Mouse (Mus musculus) liver, adult 2 months (tissue): ENCODE results near the gene Fbxo48. TPM values are rescaled to one million over a fixed set of nuclear protein-coding genes. Genes with fewer than 3 reads are reported as not detected.

Experiments
- DNase-seq: peaks from one replicate; pipeline ENCODE4 v3.0.0-alpha.2; 2011; ENCODE audit warnings: low read depth, low spot score; ENCODE audit errors: extremely low read depth
- H3K27ac ChIP-seq: fragments of 200-500 bp; replicated peaks from 2 replicates; pipeline ENCODE4 v1.5.1; 2012; ENCODE audit warnings: low read depth, mild to moderate bottlenecking, control low read depth, inconsistent platforms, low read length; ENCODE audit not compliant: insufficient read depth
- H3K27me3 ChIP-seq: fragments of 200-500 bp; 2 replicates; pipeline ENCODE4 v1.6.1; 2012; ENCODE audit warnings: mild to moderate bottlenecking, moderate library complexity, low read length, inconsistent platforms; ENCODE audit not compliant: control insufficient read depth, insufficient read depth
- H3K36me3 ChIP-seq: fragments of 200-500 bp; 2 replicates; pipeline ENCODE4 v1.6.1; 2012; ENCODE audit warnings: low read length, inconsistent platforms; ENCODE audit not compliant: control insufficient read depth, insufficient read depth
- H3K4me1 ChIP-seq: fragments of 200-500 bp; 2 replicates; pipeline ENCODE4 v1.6.1; 2011; ENCODE audit warnings: low read length; ENCODE audit not compliant: control insufficient read depth, insufficient read depth
- H3K4me3 ChIP-seq: fragments of 200-500 bp; 2 replicates; pipeline ENCODE4 v1.5.1; 2011; ENCODE audit warnings: low read depth, mild to moderate bottlenecking, control low read depth, low read length, moderate library complexity; ENCODE audit not compliant: insufficient read depth
- H3K79me2 ChIP-seq: fragments of 200-500 bp; 2 replicates; pipeline ENCODE4 v1.6.1; 2012; ENCODE audit warnings: inconsistent platforms, mild to moderate bottlenecking, low read length, moderate library complexity; ENCODE audit not compliant: control insufficient read depth, insufficient read depth
- H3K9ac ChIP-seq: fragments of 200-500 bp; 2 replicates; pipeline ENCODE4 v1.6.1; 2012; ENCODE audit warnings: low read depth, mild to moderate bottlenecking, control low read depth, inconsistent platforms, low read length
- CTCF ChIP-seq: fragments of 200-500 bp; IDR thresholded peaks from 2 replicates; pipeline ENCODE4 v1.5.1; 2011; ENCODE audit warnings: low read depth, low read length, control low read depth
- POLR2A ChIP-seq: fragments of 200-500 bp; IDR thresholded peaks from 2 replicates; pipeline ENCODE4 v1.6.1; 2011; ENCODE audit warnings: low read length, control low read depth; ENCODE audit not compliant: insufficient read depth; ENCODE audit errors: extremely low read depth
- WGBS: fragments of 180-500 bp; shearing (Covaris S2); methylation state at CpG from one replicate; pipeline ENCODE4 v1.1.7; 2018; 5-methylcytosine and 5-hydroxymethylcytosine counted together
- polyA plus RNA-seq: library from polyadenylated mRNA; depleted of rRNA; stranded (reverse); fragments of >200 nt; gene quantifications from 2 replicates; pipeline ENCODE4 v1.2.3, GENCODE M21; 2012
- total RNA-seq: library from RNA; depleted of rRNA; stranded (reverse); fragments of >200 nt; gene quantifications from 2 replicates; pipeline ENCODE4 v1.2.3, GENCODE M21; 2014

Fbxo48 gene
- total and polyA plus RNA-seq, 2 experiments, result under 0.01 TPM; not detected in 1

DNA sequence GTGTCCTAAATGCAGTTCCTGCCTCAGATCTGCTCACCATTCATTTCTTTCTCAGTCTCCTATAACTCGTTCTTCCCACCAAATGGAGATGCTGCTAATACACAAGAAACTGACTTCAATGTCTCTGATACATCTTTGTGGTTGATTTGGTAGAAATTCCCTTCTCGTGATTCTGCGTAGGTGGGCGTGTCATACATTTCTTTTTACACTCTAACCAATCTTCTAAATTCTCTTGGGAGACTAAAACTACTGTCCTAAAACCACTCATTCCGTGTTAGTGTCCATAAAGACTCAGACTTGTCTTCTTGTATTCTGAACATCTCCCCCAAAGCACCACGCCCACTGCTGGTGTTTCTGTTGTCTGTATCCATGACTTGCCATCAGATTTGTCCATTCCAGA lies 5.9 kb downstream of the Fbxo48 start:
- Histone ChIP-seq H3K4me3 (no peak overlapping the region), H3K79me2 (no peaks in the 10 kb centered on the region), H3K4me1 (no peaks in the 10 kb centered on the region), H3K27me3 (no peaks in the 10 kb centered on the region), H3K27ac (no peak overlapping the region), H3K9ac (no peak overlapping the region), H3K36me3 (no peaks in the 10 kb centered on the region)
- WGBS, result 91% methylated on average over 6 of the region's 6 CpGs
- no peak for TF ChIP-seq CTCF
- no peak for TF ChIP-seq POLR2A
- no peak for DNase-seq

DNA sequence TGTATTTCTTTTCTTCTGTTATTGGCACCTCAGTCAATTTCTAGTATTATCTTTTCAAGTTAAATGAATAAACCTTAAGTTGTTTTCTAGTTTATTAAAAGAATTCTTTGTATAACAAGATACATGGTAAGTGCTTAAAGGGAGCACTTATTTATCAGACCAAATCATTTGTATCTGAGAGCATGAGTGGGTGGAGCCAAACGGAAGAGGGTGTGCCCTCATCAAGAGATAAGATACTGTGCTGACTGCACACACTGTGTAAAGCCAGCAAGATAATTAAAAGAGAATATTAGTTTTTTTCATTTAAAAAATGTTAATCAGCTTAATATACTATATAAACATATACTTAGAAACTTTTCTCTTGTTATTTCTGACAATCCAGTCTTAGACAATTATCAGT lies 7.3 kb downstream of the Fbxo48 start:
- no peak for TF ChIP-seq POLR2A
- TF ChIP-seq CTCF, result no peak
- H3K4me1 ChIP-seq, result no peaks in the 10 kb centered on the region
- DNase-seq, result no peak
- WGBS, result 80% methylated on average over 1 of the region's 1 CpGs
- no peak overlapping the region for H3K27ac ChIP-seq
- no peaks in the 10 kb centered on the region for H3K79me2 ChIP-seq
- H3K36me3 ChIP-seq, result no peaks in the 10 kb centered on the region
- H3K9ac ChIP-seq, result no peak overlapping the region
- H3K27me3 ChIP-seq, result no peaks in the 10 kb centered on the region
- no peak overlapping the region for H3K4me3 ChIP-seq

DNA sequence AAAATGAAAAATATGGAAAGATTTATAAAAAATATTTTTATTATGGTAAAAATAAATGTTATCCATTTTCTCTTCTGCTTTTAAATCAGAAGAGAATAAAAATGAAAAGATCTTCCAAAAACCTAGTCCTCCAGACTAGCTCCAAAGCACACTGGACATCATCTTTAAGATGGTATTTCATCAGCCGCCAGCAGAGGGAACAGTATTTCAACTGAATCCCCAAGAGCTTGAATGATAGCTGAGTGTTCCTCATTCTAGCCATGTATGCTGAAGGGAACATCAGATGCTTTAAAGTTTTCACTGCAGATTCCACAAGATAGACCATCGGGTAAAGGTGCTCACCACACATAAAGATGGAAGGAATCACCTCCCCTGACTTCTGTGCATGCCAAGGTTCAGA lies 16.6 kb downstream of the Fbxo48 start:
- Histone ChIP-seq H3K4me1 (no peaks in the 10 kb centered on the region), H3K4me3 (no peak overlapping the region), H3K79me2 (no peaks in the 10 kb centered on the region), H3K9ac (no peak overlapping the region), H3K36me3 (no peaks in the 10 kb centered on the region), H3K27me3 (no peaks in the 10 kb centered on the region), H3K27ac (no peak overlapping the region)
- 35% methylated on average over 2 of the region's 2 CpGs for WGBS
- no peak for TF ChIP-seq POLR2A
- TF ChIP-seq CTCF, result no peak
- no peak for DNase-seq

DNA sequence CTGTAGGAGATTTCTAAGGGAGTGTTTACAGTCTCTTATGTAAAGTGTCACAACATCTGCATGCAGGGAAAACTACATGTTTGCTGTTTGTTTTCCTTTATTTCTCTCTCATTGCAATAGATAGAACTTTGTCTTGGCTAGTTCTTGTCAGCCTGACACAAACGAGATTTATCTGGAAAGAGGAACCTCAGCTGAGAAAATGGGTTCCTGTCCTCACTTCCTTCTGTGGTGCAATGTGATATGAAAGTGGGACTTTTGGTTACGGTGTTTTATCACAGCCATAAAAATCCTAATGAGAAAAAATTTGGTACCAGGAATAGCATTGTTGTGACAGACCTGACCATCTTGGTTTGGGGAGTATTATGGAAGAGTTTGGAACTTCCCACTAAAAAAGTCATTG lies 18.5 kb downstream of the Fbxo48 start:
- no peaks in the 10 kb centered on the region for H3K36me3 ChIP-seq
- no peak overlapping the region for H3K27ac ChIP-seq
- no peaks in the 10 kb centered on the region for H3K4me1 ChIP-seq
- 63% methylated on average over 2 of the region's 2 CpGs for WGBS
- peak; percentile 13 for DNase-seq
- no peak overlapping the region for H3K9ac ChIP-seq
- TF ChIP-seq POLR2A, result no peak
- TF ChIP-seq CTCF, result no peak
- no peak overlapping the region for H3K4me3 ChIP-seq
- no peaks in the 10 kb centered on the region for H3K27me3 ChIP-seq
- no peaks in the 10 kb centered on the region for H3K79me2 ChIP-seq

DNA sequence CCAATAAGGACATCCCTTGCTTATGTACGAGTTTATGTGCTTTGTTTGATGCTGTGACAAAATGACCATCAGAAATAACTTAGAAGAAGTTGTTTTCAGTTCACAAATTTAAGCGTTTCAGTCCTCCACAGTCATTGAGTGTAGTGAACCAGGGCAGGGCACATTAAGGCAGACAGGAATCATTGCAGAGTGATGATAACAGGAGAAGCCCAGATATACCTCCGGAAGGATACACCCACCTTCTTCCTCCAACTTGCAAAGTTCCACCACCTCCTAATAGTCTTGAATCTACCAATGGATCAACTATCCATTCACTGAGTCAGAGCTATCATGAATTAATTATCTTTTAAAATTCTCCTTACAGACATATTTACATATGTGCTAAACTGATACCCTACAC lies 20.9 kb downstream of the Fbxo48 start:
- no peak for DNase-seq
- H3K79me2 ChIP-seq, result no peaks in the 10 kb centered on the region
- H3K4me3 ChIP-seq, result no peak overlapping the region
- no peaks in the 10 kb centered on the region for H3K4me1 ChIP-seq
- TF ChIP-seq POLR2A (no peak), CTCF (no peak)
- no peak overlapping the region for H3K9ac ChIP-seq
- no peaks in the 10 kb centered on the region for H3K36me3 ChIP-seq
- WGBS, result 80% methylated on average over 3 of the region's 3 CpGs
- H3K27me3 ChIP-seq, result no peaks in the 10 kb centered on the region
- H3K27ac ChIP-seq, result no peak overlapping the region

DNA sequence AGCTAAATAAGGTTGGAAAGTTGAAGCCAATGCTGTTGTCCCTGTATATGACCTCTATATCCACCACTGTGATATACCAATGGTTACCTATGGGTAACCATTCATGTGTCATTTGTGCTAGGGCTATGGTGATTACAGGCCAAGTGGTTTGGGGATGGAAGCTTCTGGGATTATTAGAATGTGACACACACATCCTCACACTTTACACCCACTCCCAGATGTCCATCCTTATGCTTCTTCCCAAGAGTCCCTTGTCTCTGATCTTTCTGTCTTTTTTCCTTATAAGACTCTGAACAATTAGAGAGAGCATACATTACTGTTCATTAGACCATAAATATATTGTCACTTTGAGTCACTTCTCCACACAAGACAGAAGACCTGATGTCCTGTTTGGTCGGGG lies 21.9 kb downstream of the Fbxo48 start:
- H3K9ac ChIP-seq, result no peak overlapping the region
- H3K27ac ChIP-seq, result no peak overlapping the region
- no peaks in the 10 kb centered on the region for H3K79me2 ChIP-seq
- no peaks in the 10 kb centered on the region for H3K36me3 ChIP-seq
- no peak for DNase-seq
- H3K27me3 ChIP-seq, result no peaks in the 10 kb centered on the region
- WGBS, result 83% methylated on average over 1 of the region's 1 CpGs
- H3K4me3 ChIP-seq, result no peak overlapping the region
- TF ChIP-seq POLR2A, result no peak
- H3K4me1 ChIP-seq, result no peaks in the 10 kb centered on the region
